Mouse (Mus musculus): ENCODE results near the gene Psmd9. TPM values are rescaled to one million over a fixed set of nuclear protein-coding genes. Genes with fewer than 3 reads are reported as not detected.

Gene Psmd9
- total and polyA plus RNA-seq, 3 experiments: 22.8 to 50.1 (median 24.2) TPM

DNA sequence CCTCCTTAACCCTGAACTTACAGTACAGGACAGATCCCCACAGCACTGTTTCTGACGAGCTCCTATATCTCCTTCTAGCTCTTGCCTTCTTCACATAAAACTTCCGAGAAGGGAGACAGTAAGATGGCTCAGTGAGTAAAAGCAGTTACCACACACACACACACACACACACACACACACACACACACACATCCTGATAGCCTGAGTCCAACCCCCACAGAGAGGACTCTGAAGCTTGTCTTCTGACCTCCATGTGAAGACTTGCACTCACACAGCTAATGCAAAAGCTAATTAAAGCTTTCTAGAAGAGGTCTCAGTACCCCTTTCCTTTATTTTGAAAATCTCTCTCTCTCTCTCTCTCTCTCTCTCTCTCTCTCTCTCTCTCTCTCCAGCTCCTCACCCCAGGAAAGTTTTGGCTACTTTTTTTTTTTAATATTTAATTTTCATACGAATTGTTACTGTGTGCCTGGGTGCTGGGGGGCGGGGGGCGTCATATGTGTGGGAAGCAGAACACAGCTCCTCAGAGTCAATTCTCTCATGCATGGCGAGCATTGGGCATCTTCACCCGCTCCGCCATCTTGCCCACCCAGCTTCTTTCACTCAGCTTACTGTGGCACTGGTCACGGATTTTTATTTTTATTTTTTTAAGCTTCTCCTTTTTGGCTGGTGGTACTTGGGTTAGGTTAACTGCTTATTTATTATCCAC is 107.6 kb downstream of the Psmd9 start:
- TF ChIP-seq POLR2AphosphoS5 (IDR thresholded peaks at IDR 0.05; ENCODE audit: insufficient replicate concordance, low read depth, low read length) (no peak), GATA2 (IDR thresholded peaks at IDR 0.05; ENCODE audit: borderline replicate concordance, low read depth, low read length) (no peak), CTCF (IDR thresholded peaks at IDR 0.05; ENCODE audit: low read depth, low read length) (no peak), TAL1 (conservative IDR thresholded peaks at IDR 0.05; ENCODE audit: low read depth, low read length) (no peak), GATA1 (IDR thresholded peaks at IDR 0.05; ENCODE audit: borderline replicate concordance, low read length) (no peak)
- Histone ChIP-seq H3K9me3 (replicated peaks) (no peaks in the 10 kb centered on the region), H3K27me3 (ENCODE audit: insufficient read depth, low read length) (no peaks in the 10 kb centered on the region), H3K36me3 (replicated peaks) (no peaks in the 10 kb centered on the region), H3K4me3 (ENCODE audit: low read depth, low read length) (no peak overlapping the region), H3K4me1 (ENCODE audit: insufficient read depth, low read depth, low read length) (no peaks in the 10 kb centered on the region)
- no peak for DNase-seq (ENCODE audit: low spot score)
- ATAC-seq (ENCODE audit: extremely low read depth, insufficient number of reproducible peaks, low FRiP score, poor library complexity, severe bottlenecking): no peak

DNA sequence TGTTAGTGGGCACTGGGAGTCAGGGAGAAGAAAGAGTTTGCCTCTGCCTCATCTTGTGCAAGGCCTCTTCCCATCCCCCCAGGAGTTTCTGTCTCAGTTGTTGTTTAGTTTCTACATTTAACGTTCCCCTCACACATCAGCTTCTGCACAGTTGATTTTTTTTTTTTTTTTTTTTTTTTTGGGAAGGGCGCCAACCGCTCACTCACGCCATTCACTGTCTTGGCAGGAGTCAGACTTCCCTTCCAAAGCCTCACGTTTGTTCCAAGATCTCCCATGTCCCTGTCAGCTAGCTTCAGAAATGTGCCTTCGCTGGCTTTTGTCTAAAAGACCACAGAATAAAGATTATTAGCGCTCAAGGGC is 108.1 kb downstream of the Psmd9 start:
- H3K4me1 ChIP-seq (ENCODE audit: insufficient read depth, low read depth, low read length): no peaks in the 10 kb centered on the region
- no peak overlapping the region for H3K4me3 ChIP-seq (ENCODE audit: low read depth, low read length)
- no peaks in the 10 kb centered on the region for H3K9me3 ChIP-seq (replicated peaks)
- no peak for TF ChIP-seq TAL1 (conservative IDR thresholded peaks at IDR 0.05; ENCODE audit: low read depth, low read length)
- no peak for TF ChIP-seq GATA1 (IDR thresholded peaks at IDR 0.05; ENCODE audit: borderline replicate concordance, low read length)
- no peak for TF ChIP-seq POLR2AphosphoS5 (IDR thresholded peaks at IDR 0.05; ENCODE audit: insufficient replicate concordance, low read depth, low read length)
- TF ChIP-seq GATA2 (IDR thresholded peaks at IDR 0.05; ENCODE audit: borderline replicate concordance, low read depth, low read length): no peak
- no peak for TF ChIP-seq CTCF (IDR thresholded peaks at IDR 0.05; ENCODE audit: low read depth, low read length)
- H3K36me3 ChIP-seq (replicated peaks): no peaks in the 10 kb centered on the region
- no peaks in the 10 kb centered on the region for H3K27me3 ChIP-seq (ENCODE audit: insufficient read depth, low read length)
- DNase-seq (ENCODE audit: low spot score) (no peak), ATAC-seq (ENCODE audit: extremely low read depth, insufficient number of reproducible peaks, low FRiP score, poor library complexity, severe bottlenecking) (no peak)

DNA sequence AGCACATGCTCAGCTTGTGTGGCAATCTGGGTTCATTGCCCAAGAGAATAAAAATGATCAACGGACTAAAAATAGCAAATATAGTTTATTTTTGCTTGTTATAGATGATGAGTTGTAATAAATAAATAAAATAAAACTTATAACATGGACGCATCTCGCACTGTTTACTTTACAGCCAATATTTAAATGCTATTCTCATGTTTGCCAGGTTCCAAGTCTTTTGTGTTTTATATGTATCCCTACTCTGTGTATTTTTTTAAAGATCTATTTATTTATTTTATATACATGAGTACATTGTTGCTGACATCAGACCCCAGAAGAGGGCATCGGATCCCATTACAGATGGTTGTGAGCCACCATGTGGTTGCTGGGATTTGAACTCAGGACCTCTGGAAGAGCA is 108.5 kb downstream of the Psmd9 start:
- no peaks in the 10 kb centered on the region for H3K9me3 ChIP-seq (replicated peaks)
- H3K36me3 ChIP-seq (replicated peaks): no peaks in the 10 kb centered on the region
- ATAC-seq (ENCODE audit: extremely low read depth, insufficient number of reproducible peaks, low FRiP score, poor library complexity, severe bottlenecking) (no peak), DNase-seq (ENCODE audit: low spot score) (no peak)
- TF ChIP-seq GATA2 (IDR thresholded peaks at IDR 0.05; ENCODE audit: borderline replicate concordance, low read depth, low read length) (no peak), GATA1 (IDR thresholded peaks at IDR 0.05; ENCODE audit: borderline replicate concordance, low read length) (no peak), CTCF (IDR thresholded peaks at IDR 0.05; ENCODE audit: low read depth, low read length) (no peak), TAL1 (conservative IDR thresholded peaks at IDR 0.05; ENCODE audit: low read depth, low read length) (no peak), POLR2AphosphoS5 (IDR thresholded peaks at IDR 0.05; ENCODE audit: insufficient replicate concordance, low read depth, low read length) (no peak)
- H3K4me3 ChIP-seq (ENCODE audit: low read depth, low read length): no peak overlapping the region
- H3K27me3 ChIP-seq (ENCODE audit: insufficient read depth, low read length): no peaks in the 10 kb centered on the region
- no peaks in the 10 kb centered on the region for H3K4me1 ChIP-seq (ENCODE audit: insufficient read depth, low read depth, low read length)

DNA sequence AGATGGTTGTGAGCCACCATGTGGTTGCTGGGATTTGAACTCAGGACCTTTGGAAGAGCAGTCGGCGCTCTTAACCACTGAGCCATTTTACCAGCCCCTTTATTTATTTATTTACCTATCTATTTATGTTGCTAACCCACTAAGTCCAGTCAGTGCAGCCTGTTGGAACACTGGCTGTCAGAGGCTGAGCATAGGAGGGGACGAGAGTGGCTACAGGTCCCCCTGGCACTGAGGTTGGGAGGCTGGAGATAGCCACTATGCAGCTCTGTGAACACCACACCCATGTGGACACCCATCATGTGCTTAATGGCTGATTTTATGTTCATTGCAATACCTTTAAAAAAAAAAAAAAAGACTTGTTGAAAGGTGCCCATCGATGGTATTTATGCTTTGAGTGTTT is 110.0 kb downstream of the Psmd9 start:
- no peaks in the 10 kb centered on the region for H3K4me1 ChIP-seq (ENCODE audit: insufficient read depth, low read depth, low read length)
- DNase-seq (ENCODE audit: low spot score) (no peak), ATAC-seq (ENCODE audit: extremely low read depth, insufficient number of reproducible peaks, low FRiP score, poor library complexity, severe bottlenecking) (no peak)
- H3K27me3 ChIP-seq (ENCODE audit: insufficient read depth, low read length): no peaks in the 10 kb centered on the region
- no peaks in the 10 kb centered on the region for H3K36me3 ChIP-seq (replicated peaks)
- H3K9me3 ChIP-seq (replicated peaks): no peaks in the 10 kb centered on the region
- H3K4me3 ChIP-seq (ENCODE audit: low read depth, low read length): no peak overlapping the region
- TF ChIP-seq GATA1 (IDR thresholded peaks at IDR 0.05; ENCODE audit: borderline replicate concordance, low read length) (no peak), CTCF (IDR thresholded peaks at IDR 0.05; ENCODE audit: low read depth, low read length) (no peak), POLR2AphosphoS5 (IDR thresholded peaks at IDR 0.05; ENCODE audit: insufficient replicate concordance, low read depth, low read length) (no peak), TAL1 (conservative IDR thresholded peaks at IDR 0.05; ENCODE audit: low read depth, low read length) (no peak), GATA2 (IDR thresholded peaks at IDR 0.05; ENCODE audit: borderline replicate concordance, low read depth, low read length) (no peak)

DNA sequence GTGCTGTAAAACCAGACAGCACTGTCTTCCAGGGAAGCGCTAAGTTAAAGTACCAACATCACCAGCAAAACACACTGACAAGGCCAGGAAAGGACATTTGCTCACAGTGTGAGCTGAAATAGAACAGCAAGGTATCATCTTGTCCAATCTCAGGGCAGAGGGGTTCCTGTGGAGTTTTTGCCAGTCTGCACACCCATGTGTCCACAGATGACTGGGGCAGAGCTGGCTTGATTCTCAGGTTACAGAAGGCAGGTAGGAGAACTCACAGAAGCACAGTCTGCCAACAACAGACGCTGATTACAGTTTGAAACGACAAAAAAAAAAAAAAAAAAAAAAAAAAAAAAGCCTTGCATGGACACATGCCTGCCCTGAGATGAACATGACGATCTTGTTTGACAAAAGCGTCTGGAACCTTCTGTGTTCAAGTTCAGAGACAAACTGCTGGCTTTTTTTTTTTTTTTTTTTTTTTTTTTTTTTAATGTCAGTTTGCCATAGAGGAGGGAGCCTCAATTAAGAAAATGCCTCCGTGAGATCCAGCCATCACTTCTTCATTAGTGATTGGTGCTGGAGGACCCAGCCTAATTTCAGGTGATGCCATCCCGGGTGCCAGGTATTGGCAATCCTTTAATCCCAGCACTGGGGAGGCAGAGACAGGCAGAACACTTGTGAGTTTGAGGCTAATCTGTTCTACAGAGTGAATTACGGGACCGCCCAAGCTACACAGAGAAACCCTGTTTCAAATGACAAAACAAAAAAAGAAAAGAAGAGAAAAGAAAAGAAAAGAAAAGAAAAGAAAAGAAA is 112.3 kb downstream of the Psmd9 start:
- Histone ChIP-seq H3K27me3 (ENCODE audit: insufficient read depth, low read length) (no peaks in the 10 kb centered on the region), H3K9me3 (replicated peaks) (no peaks in the 10 kb centered on the region), H3K4me3 (ENCODE audit: low read depth, low read length) (no peak overlapping the region), H3K4me1 (ENCODE audit: insufficient read depth, low read depth, low read length) (no peaks in the 10 kb centered on the region), H3K36me3 (replicated peaks) (no peaks in the 10 kb centered on the region)
- no peak for DNase-seq (ENCODE audit: low spot score)
- TF ChIP-seq POLR2AphosphoS5 (IDR thresholded peaks at IDR 0.05; ENCODE audit: insufficient replicate concordance, low read depth, low read length): no peak
- TF ChIP-seq GATA2 (IDR thresholded peaks at IDR 0.05; ENCODE audit: borderline replicate concordance, low read depth, low read length): no peak
- no peak for TF ChIP-seq GATA1 (IDR thresholded peaks at IDR 0.05; ENCODE audit: borderline replicate concordance, low read length)
- no peak for TF ChIP-seq CTCF (IDR thresholded peaks at IDR 0.05; ENCODE audit: low read depth, low read length)
- TF ChIP-seq TAL1 (conservative IDR thresholded peaks at IDR 0.05; ENCODE audit: low read depth, low read length): no peak
- no peak for ATAC-seq (ENCODE audit: extremely low read depth, insufficient number of reproducible peaks, low FRiP score, poor library complexity, severe bottlenecking)

DNA sequence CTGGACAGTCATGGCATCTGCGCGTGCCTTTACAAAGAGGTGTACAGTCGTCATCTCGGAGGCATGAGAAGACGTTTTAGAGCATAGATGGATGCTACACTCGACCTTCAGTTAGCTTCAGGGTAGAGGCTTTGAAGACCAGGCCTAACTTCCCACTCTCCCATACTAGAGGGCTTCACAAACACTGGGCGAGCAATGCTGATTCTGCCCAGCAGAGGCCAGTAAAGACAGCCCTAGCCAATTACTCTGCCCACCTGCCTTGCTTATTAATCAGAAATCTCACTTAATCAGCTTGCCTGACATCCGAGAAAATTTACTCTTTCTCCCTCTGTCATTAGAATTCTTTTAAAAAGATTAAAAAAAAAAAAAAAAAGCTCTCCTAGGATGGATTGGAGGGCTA is 116.0 kb downstream of the Psmd9 start:
- H3K4me1 ChIP-seq (ENCODE audit: insufficient read depth, low read depth, low read length): no peaks in the 10 kb centered on the region
- no peaks in the 10 kb centered on the region for H3K9me3 ChIP-seq (replicated peaks)
- TF ChIP-seq GATA1 (IDR thresholded peaks at IDR 0.05; ENCODE audit: borderline replicate concordance, low read length) (no peak), POLR2AphosphoS5 (IDR thresholded peaks at IDR 0.05; ENCODE audit: insufficient replicate concordance, low read depth, low read length) (no peak), CTCF (IDR thresholded peaks at IDR 0.05; ENCODE audit: low read depth, low read length) (peak; percentile 38; the same call in 1 of the 2 replicates), GATA2 (IDR thresholded peaks at IDR 0.05; ENCODE audit: borderline replicate concordance, low read depth, low read length) (no peak), TAL1 (conservative IDR thresholded peaks at IDR 0.05; ENCODE audit: low read depth, low read length) (no peak)
- H3K4me3 ChIP-seq (ENCODE audit: low read depth, low read length): no peak overlapping the region
- H3K27me3 ChIP-seq (ENCODE audit: insufficient read depth, low read length): peaks cover 25% of the 10 kb centered on the region
- DNase-seq (ENCODE audit: low spot score): peak; percentile 26
- H3K36me3 ChIP-seq (replicated peaks): no peaks in the 10 kb centered on the region
- no peak for ATAC-seq (ENCODE audit: extremely low read depth, insufficient number of reproducible peaks, low FRiP score, poor library complexity, severe bottlenecking)
